Mouse (Mus musculus): ENCODE measurements around the gene Scn10a. TPM values are rescaled to one million over a fixed set of nuclear protein-coding genes. Genes with fewer than 3 reads are reported as not detected.

Scn10a gene
- total and polyA plus RNA-seq, 3 experiments, result 0.11 TPM; not detected in 2

GRCm38 (mm10) chr9:119567800-119568199 is 151.3 kb downstream of the Scn10a start:
- DNase-seq (ENCODE audit: low spot score), result no peak
- Histone ChIP-seq H3K4me1 (ENCODE audit: insufficient read depth, low read depth, low read length) (no peaks in the 10 kb centered on the region), H3K9me3 (replicated peaks) (peaks cover 98% of the 10 kb centered on the region), H3K27me3 (ENCODE audit: insufficient read depth, low read length) (no peaks in the 10 kb centered on the region), H3K36me3 (replicated peaks) (no peaks in the 10 kb centered on the region), H3K4me3 (ENCODE audit: low read depth, low read length) (no peak overlapping the region)
- ATAC-seq (ENCODE audit: extremely low read depth, insufficient number of reproducible peaks, low FRiP score, poor library complexity, severe bottlenecking), result no peak
- TF ChIP-seq POLR2AphosphoS5 (IDR thresholded peaks at IDR 0.05; ENCODE audit: insufficient replicate concordance, low read depth, low read length) (no peak), CTCF (IDR thresholded peaks at IDR 0.05; ENCODE audit: low read depth, low read length) (no peak), GATA2 (IDR thresholded peaks at IDR 0.05; ENCODE audit: borderline replicate concordance, low read depth, low read length) (no peak), GATA1 (IDR thresholded peaks at IDR 0.05; ENCODE audit: borderline replicate concordance, low read length) (no peak), TAL1 (conservative IDR thresholded peaks at IDR 0.05; ENCODE audit: low read depth, low read length) (no peak)

GRCm38 (mm10) chr9:119566214-119566613 is 152.9 kb downstream of the Scn10a start:
- TF ChIP-seq GATA2 (IDR thresholded peaks at IDR 0.05; ENCODE audit: borderline replicate concordance, low read depth, low read length) (no peak), GATA1 (IDR thresholded peaks at IDR 0.05; ENCODE audit: borderline replicate concordance, low read length) (no peak), CTCF (IDR thresholded peaks at IDR 0.05; ENCODE audit: low read depth, low read length) (no peak), POLR2AphosphoS5 (IDR thresholded peaks at IDR 0.05; ENCODE audit: insufficient replicate concordance, low read depth, low read length) (no peak), TAL1 (conservative IDR thresholded peaks at IDR 0.05; ENCODE audit: low read depth, low read length) (no peak)
- ATAC-seq (ENCODE audit: extremely low read depth, insufficient number of reproducible peaks, low FRiP score, poor library complexity, severe bottlenecking), result no peak
- Histone ChIP-seq H3K9me3 (replicated peaks) (peaks cover 98% of the 10 kb centered on the region), H3K36me3 (replicated peaks) (no peaks in the 10 kb centered on the region), H3K4me3 (ENCODE audit: low read depth, low read length) (no peak overlapping the region), H3K4me1 (ENCODE audit: insufficient read depth, low read depth, low read length) (no peaks in the 10 kb centered on the region), H3K27me3 (ENCODE audit: insufficient read depth, low read length) (no peaks in the 10 kb centered on the region)
- no peak for DNase-seq (ENCODE audit: low spot score)

GRCm38 (mm10) chr9:119564803-119565202 is 154.3 kb downstream of the Scn10a start:
- ATAC-seq (ENCODE audit: extremely low read depth, insufficient number of reproducible peaks, low FRiP score, poor library complexity, severe bottlenecking), result no peak
- Histone ChIP-seq H3K4me1 (ENCODE audit: insufficient read depth, low read depth, low read length) (no peaks in the 10 kb centered on the region), H3K27me3 (ENCODE audit: insufficient read depth, low read length) (no peaks in the 10 kb centered on the region), H3K4me3 (ENCODE audit: low read depth, low read length) (no peak overlapping the region), H3K36me3 (replicated peaks) (no peaks in the 10 kb centered on the region), H3K9me3 (replicated peaks) (peaks cover 99% of the 10 kb centered on the region)
- DNase-seq (ENCODE audit: low spot score), result no peak
- TF ChIP-seq GATA2 (IDR thresholded peaks at IDR 0.05; ENCODE audit: borderline replicate concordance, low read depth, low read length) (no peak), TAL1 (conservative IDR thresholded peaks at IDR 0.05; ENCODE audit: low read depth, low read length) (no peak), CTCF (IDR thresholded peaks at IDR 0.05; ENCODE audit: low read depth, low read length) (no peak), GATA1 (IDR thresholded peaks at IDR 0.05; ENCODE audit: borderline replicate concordance, low read length) (no peak), POLR2AphosphoS5 (IDR thresholded peaks at IDR 0.05; ENCODE audit: insufficient replicate concordance, low read depth, low read length) (no peak)

GRCm38 (mm10) chr9:119563617-119564016 is 155.5 kb downstream of the Scn10a start:
- Histone ChIP-seq H3K27me3 (ENCODE audit: insufficient read depth, low read length) (no peaks in the 10 kb centered on the region), H3K36me3 (replicated peaks) (no peaks in the 10 kb centered on the region), H3K9me3 (replicated peaks) (peaks cover 97% of the 10 kb centered on the region), H3K4me1 (ENCODE audit: insufficient read depth, low read depth, low read length) (no peaks in the 10 kb centered on the region), H3K4me3 (ENCODE audit: low read depth, low read length) (no peak overlapping the region)
- no peak for DNase-seq (ENCODE audit: low spot score)
- ATAC-seq (ENCODE audit: extremely low read depth, insufficient number of reproducible peaks, low FRiP score, poor library complexity, severe bottlenecking), result no peak
- TF ChIP-seq TAL1 (conservative IDR thresholded peaks at IDR 0.05; ENCODE audit: low read depth, low read length), result no peak

GRCm38 (mm10) chr9:119562256-119562655 is 156.9 kb downstream of the Scn10a start:
- DNase-seq (ENCODE audit: low spot score), result no peak
- ATAC-seq (ENCODE audit: extremely low read depth, insufficient number of reproducible peaks, low FRiP score, poor library complexity, severe bottlenecking), result no peak
- no peaks in the 10 kb centered on the region for H3K27me3 ChIP-seq (ENCODE audit: insufficient read depth, low read length)

GRCm38 (mm10) chr9:119561746-119562145 is 157.4 kb downstream of the Scn10a start:
- no peaks in the 10 kb centered on the region for H3K36me3 ChIP-seq (replicated peaks)
- H3K4me1 ChIP-seq (ENCODE audit: insufficient read depth, low read depth, low read length), result no peaks in the 10 kb centered on the region
- peaks cover 94% of the 10 kb centered on the region for H3K9me3 ChIP-seq (replicated peaks)
- TF ChIP-seq TAL1 (conservative IDR thresholded peaks at IDR 0.05; ENCODE audit: low read depth, low read length) (no peak), CTCF (IDR thresholded peaks at IDR 0.05; ENCODE audit: low read depth, low read length) (no peak), GATA2 (IDR thresholded peaks at IDR 0.05; ENCODE audit: borderline replicate concordance, low read depth, low read length) (no peak), POLR2AphosphoS5 (IDR thresholded peaks at IDR 0.05; ENCODE audit: insufficient replicate concordance, low read depth, low read length) (no peak)
- ATAC-seq (ENCODE audit: extremely low read depth, insufficient number of reproducible peaks, low FRiP score, poor library complexity, severe bottlenecking) (no peak), DNase-seq (ENCODE audit: low spot score) (no peak)
- H3K4me3 ChIP-seq (ENCODE audit: low read depth, low read length), result no peak overlapping the region
- H3K27me3 ChIP-seq (ENCODE audit: insufficient read depth, low read length), result no peaks in the 10 kb centered on the region

More at GRCm38 (mm10) chr9:119562256-119562655, 156.9 kb downstream of the Scn10a start:
- peaks cover 96% of the 10 kb centered on the region for H3K9me3 ChIP-seq (replicated peaks)
- TF ChIP-seq CTCF (IDR thresholded peaks at IDR 0.05; ENCODE audit: low read depth, low read length) (no peak), POLR2AphosphoS5 (IDR thresholded peaks at IDR 0.05; ENCODE audit: insufficient replicate concordance, low read depth, low read length) (no peak), TAL1 (conservative IDR thresholded peaks at IDR 0.05; ENCODE audit: low read depth, low read length) (no peak), GATA1 (IDR thresholded peaks at IDR 0.05; ENCODE audit: borderline replicate concordance, low read length) (no peak), GATA2 (IDR thresholded peaks at IDR 0.05; ENCODE audit: borderline replicate concordance, low read depth, low read length) (no peak)
- no peaks in the 10 kb centered on the region for H3K4me1 ChIP-seq (ENCODE audit: insufficient read depth, low read depth, low read length)
- no peaks in the 10 kb centered on the region for H3K36me3 ChIP-seq (replicated peaks)
- H3K4me3 ChIP-seq (ENCODE audit: low read depth, low read length), result no peak overlapping the region
